Mouse (Mus musculus): Measurements from ENCODE around the gene Mfsd2a.

- TF ChIP-seq EP300 (IDR thresholded peaks at IDR 0.05; ENCODE audit: low read depth) (no peak), CTCF (IDR thresholded peaks at IDR 0.05; ENCODE audit: low read depth) (no peak)
These were observed 4.7 kb downstream of the Mfsd2a start for GRCm38 (mm10) chr4:122956301-122956700.

Measured in heart, postnatal 0 days (tissue).